Mouse (Mus musculus): ENCODE data around the gene C1qtnf2.

The C1qtnf2 gene

DNA sequence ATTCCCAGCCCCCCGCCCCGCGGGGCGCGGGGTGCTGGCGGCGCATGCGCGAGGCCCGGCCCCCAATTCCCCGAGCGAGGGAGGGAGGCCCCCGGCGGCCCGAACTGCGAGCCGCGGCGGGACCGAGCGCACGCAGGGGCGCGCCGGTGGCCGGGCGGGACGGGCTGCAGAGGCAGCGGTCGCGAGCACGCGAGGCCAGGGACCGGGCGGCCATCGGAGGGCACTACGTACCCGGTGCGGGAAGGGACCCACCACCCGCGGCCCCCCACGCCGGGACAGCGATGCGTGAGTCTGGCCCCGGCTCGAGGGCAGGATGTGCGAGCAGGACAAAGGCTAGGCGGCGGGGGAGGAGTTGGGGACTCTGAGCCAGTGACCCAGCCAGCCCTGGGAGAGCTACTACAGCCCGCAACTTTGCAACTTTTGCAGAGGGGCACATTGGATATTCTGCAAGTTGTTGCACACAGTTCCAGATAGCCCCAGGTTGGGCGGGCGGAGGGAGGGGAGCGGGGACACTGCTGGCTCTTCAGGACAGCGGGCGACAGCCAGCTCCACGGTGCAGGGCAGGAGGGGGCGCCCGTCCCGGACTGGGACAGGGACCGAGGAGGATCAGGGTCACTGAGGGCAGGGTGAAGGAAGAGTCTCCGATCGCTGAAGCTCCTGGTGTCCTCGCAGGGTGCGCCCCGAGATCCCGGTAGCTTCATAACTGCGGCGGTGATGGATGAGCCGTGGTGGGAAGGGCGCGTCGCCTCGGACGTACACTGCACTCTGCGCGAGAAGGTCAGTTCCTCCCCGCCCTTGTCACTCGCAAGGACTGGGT, 54.8 kb downstream of the C1qtnf2 start, which contains the start of gene Ccnjl:
Gene Ccnjl (plus strand): TSS at position 102 of the 817 bp plus-strand sequence.
- DNase-seq (ENCODE audit: inconsistent age in 2 of 2, low spot score in 1 of 2) = peak; percentile 77 to 89

DNA sequence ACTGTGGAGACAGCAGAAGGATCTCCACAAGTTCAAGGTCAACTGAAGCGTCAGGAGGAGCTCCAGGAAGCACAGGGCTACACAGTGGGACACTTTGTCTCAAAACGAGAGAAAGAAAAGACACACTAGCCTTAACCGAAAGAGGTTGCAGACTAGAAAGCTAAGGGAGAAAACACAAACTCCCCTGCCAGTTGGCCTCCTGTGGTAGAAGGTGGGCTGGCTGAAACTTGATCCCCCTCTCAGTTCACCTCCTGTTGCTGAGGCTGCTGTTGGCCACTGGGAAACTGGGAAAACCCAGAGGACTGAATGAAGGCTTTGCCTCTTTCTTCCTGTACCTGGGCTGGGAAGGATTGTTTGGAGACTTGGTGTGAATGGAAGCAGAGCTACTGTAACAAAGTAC, 56.0 kb downstream of the C1qtnf2 start:
- peak in 1 of 2 experiments; percentile 46 for DNase-seq (ENCODE audit: inconsistent age in 2 of 2, low spot score in 1 of 2)

- no peak for DNase-seq (ENCODE audit: inconsistent age in 2 of 2, low spot score in 1 of 2)
Observed at GRCm38 (mm10) chr11:43531619-43532018, 57.5 kb downstream of the C1qtnf2 start.

- DNase-seq (ENCODE audit: inconsistent age in 2 of 2, low spot score in 1 of 2) = no peak
Observed at GRCm38 (mm10) chr11:43537074-43537473, 63.0 kb downstream of the C1qtnf2 start.

GRCm38 (mm10) chr11:43539863-43540262, 65.8 kb downstream of the C1qtnf2 start:
- DNase-seq (ENCODE audit: inconsistent age in 2 of 2, low spot score in 1 of 2) = no peak
